Mouse (Mus musculus): ENCODE measurements around the gene Trappc2l. TPM values are rescaled to one million over a fixed set of nuclear protein-coding genes. Genes with fewer than 3 reads are reported as not detected.

Gene Trappc2l
- polyA plus RNA-seq, 1 experiment, result 302 TPM

GRCm38 (mm10) chr8:122600666-122601065 is 10.8 kb upstream of the Trappc2l start:
- H3K27me3 ChIP-seq (replicated peaks; ENCODE audit: control insufficient read depth, insufficient read depth, low read length), result no peaks in the 10 kb centered on the region
- no peak for TF ChIP-seq POLR2A (IDR thresholded peaks at IDR 0.05; ENCODE audit: low read depth, low read length)
- no peak for TF ChIP-seq CTCF (conservative IDR thresholded peaks at IDR 0.05; ENCODE audit: insufficient read depth, insufficient read length, low read depth, low read length)
- peak; percentile 91 for DNase-seq
- H3K4me1 ChIP-seq (ENCODE audit: control insufficient read depth, insufficient read depth, low read length), result peaks cover 10% of the 10 kb centered on the region; the same call in 1 of the 2 replicates
- no peaks in the 10 kb centered on the region for H3K36me3 ChIP-seq (ENCODE audit: control insufficient read depth, insufficient read depth, low read length)
- H3K4me3 ChIP-seq (ENCODE audit: insufficient read depth, low read depth, low read length), result no peak overlapping the region
- 59% methylated on average over 9 of the region's 9 CpGs for WGBS
- no peak overlapping the region for H3K27ac ChIP-seq (ENCODE audit: insufficient read depth, low read depth, low read length)

DNA sequence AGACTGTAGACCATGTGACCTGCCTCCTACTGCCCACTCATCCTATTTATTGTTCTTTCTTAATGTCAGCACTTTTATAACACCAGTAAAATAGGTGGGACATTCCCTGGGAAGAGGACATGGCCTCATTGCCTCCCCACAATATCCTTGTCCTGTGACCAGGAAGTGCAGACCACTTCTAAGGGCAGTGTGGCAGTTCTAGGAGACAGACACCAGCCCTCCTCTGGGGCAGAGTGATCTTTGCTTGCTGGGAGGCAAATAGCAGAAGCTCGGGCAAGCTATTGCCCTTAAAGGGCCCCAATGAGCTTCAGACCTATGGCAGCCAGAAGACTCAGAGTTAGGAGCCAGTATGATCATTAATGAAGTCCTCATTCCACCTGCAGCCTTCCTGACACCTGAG is 6.8 kb upstream of the Trappc2l start:
- Histone ChIP-seq H3K4me3 (ENCODE audit: insufficient read depth, low read depth, low read length) (no peak overlapping the region), H3K27ac (ENCODE audit: insufficient read depth, low read depth, low read length) (no peak overlapping the region), H3K4me1 (ENCODE audit: control insufficient read depth, insufficient read depth, low read length) (peaks cover 23% of the 10 kb centered on the region), H3K36me3 (ENCODE audit: control insufficient read depth, insufficient read depth, low read length) (no peaks in the 10 kb centered on the region), H3K27me3 (replicated peaks; ENCODE audit: control insufficient read depth, insufficient read depth, low read length) (no peaks in the 10 kb centered on the region)
- DNase-seq, result no peak
- TF ChIP-seq POLR2A (IDR thresholded peaks at IDR 0.05; ENCODE audit: low read depth, low read length) (no peak), CTCF (conservative IDR thresholded peaks at IDR 0.05; ENCODE audit: insufficient read depth, insufficient read length, low read depth, low read length) (no peak)
- WGBS, result 40% methylated on average over 1 of the region's 1 CpGs

GRCm38 (mm10) chr8:122605367-122605766 is 6.1 kb upstream of the Trappc2l start:
- WGBS, result 72% methylated on average over 4 of the region's 4 CpGs
- peaks cover 20% of the 10 kb centered on the region for H3K4me1 ChIP-seq (ENCODE audit: control insufficient read depth, insufficient read depth, low read length)
- TF ChIP-seq POLR2A (IDR thresholded peaks at IDR 0.05; ENCODE audit: low read depth, low read length), result no peak
- TF ChIP-seq CTCF (conservative IDR thresholded peaks at IDR 0.05; ENCODE audit: insufficient read depth, insufficient read length, low read depth, low read length), result no peak
- no peak for DNase-seq
- no peak overlapping the region for H3K4me3 ChIP-seq (ENCODE audit: insufficient read depth, low read depth, low read length)
- no peaks in the 10 kb centered on the region for H3K27me3 ChIP-seq (replicated peaks; ENCODE audit: control insufficient read depth, insufficient read depth, low read length)
- H3K27ac ChIP-seq (ENCODE audit: insufficient read depth, low read depth, low read length), result no peak overlapping the region
- no peaks in the 10 kb centered on the region for H3K36me3 ChIP-seq (ENCODE audit: control insufficient read depth, insufficient read depth, low read length)

DNA sequence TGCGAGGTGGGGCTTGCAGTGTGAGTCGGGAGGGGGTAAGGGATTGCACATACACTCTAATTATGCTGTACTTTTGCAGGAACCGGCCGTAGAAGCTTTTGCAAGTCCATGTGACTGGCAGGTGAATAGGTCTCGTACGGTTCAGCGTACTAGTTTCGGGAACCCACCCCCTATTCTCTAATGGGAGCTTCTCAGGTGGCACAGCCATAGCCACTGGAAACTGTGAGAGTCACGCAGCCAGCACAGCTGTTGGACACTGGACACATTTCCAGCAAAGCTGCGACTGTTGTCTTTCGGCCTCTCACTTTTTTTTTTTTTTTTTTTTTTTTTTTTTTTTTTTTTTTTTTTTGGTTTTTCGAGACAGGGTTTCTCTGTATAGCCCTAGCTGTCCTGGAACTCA is 4.6 kb upstream of the Trappc2l start:
- TF ChIP-seq CTCF (conservative IDR thresholded peaks at IDR 0.05; ENCODE audit: insufficient read depth, insufficient read length, low read depth, low read length), result no peak
- TF ChIP-seq POLR2A (IDR thresholded peaks at IDR 0.05; ENCODE audit: low read depth, low read length), result no peak
- H3K27ac ChIP-seq (ENCODE audit: insufficient read depth, low read depth, low read length), result no peak overlapping the region
- no peaks in the 10 kb centered on the region for H3K27me3 ChIP-seq (replicated peaks; ENCODE audit: control insufficient read depth, insufficient read depth, low read length)
- no peak overlapping the region for H3K4me3 ChIP-seq (ENCODE audit: insufficient read depth, low read depth, low read length)
- 79% methylated on average over 11 of the region's 12 CpGs for WGBS
- peaks cover 13% of the 10 kb centered on the region for H3K4me1 ChIP-seq (ENCODE audit: control insufficient read depth, insufficient read depth, low read length)
- no peak for DNase-seq
- H3K36me3 ChIP-seq (ENCODE audit: control insufficient read depth, insufficient read depth, low read length), result no peaks in the 10 kb centered on the region

DNA sequence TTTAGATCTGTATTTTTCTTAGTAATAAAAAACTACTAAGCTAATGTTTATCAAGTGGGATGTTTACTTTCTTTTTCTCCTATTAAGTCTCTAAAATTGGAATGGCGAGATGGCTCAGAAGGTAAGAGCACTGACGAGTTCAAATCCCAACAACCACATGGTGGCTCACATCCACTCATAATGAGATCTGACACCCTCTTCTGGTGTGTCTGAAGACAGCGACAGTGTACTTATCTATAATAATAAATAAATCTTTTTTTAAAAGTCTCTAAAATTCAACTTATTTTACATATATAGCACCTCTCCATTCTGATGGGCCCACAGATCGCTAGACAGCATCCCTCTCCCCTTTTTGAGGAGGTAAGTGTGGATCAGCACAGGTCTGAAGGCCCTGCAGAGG is 1.2 kb upstream of the Trappc2l start:
- TF ChIP-seq POLR2A (IDR thresholded peaks at IDR 0.05; ENCODE audit: low read depth, low read length) (no peak), CTCF (conservative IDR thresholded peaks at IDR 0.05; ENCODE audit: insufficient read depth, insufficient read length, low read depth, low read length) (no peak)
- Histone ChIP-seq H3K27me3 (replicated peaks; ENCODE audit: control insufficient read depth, insufficient read depth, low read length) (no peaks in the 10 kb centered on the region), H3K27ac (ENCODE audit: insufficient read depth, low read depth, low read length) (no peak overlapping the region), H3K36me3 (ENCODE audit: control insufficient read depth, insufficient read depth, low read length) (no peaks in the 10 kb centered on the region), H3K4me1 (ENCODE audit: control insufficient read depth, insufficient read depth, low read length) (peaks cover 19% of the 10 kb centered on the region), H3K4me3 (ENCODE audit: insufficient read depth, low read depth, low read length) (peak overlapping the region; percentile 35)
- 62% methylated on average over 4 of the region's 4 CpGs for WGBS
- no peak for DNase-seq

DNA sequence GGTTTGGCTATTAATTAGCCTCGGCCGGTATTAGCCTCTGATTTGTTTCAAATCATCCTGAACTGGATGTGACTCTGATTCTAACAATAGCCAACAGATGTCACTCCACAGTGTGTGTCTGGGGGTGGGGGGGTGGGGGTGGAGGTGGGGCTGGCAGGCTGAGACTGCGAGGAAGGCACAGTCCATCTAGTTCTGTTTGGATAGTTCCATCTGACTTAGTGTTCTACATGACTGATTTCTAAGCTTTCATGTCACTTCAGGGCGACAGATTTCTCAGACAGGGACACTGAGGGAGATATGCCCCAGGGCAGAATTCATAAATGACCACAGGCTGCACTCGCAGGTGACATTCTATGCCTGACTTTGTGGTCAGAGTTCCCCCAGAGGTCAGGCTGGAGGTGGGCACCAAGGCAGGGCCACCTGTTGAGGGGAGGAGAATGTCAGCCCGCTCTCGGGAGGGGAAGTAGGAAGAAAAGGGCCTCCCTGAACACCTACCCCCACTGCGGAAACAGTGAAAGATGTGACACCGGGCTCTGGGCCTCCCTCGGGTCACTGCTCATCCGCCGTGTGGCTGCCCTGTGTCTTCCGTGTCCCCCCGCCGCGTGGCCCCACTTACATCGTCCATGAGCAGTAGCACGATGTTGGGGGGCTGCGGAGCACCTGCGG is 695 bp upstream of the Trappc2l start:
- H3K4me3 ChIP-seq (ENCODE audit: insufficient read depth, low read depth, low read length), result peak overlapping the region; percentile 77
- peaks cover 19% of the 10 kb centered on the region for H3K4me1 ChIP-seq (ENCODE audit: control insufficient read depth, insufficient read depth, low read length)
- no peaks in the 10 kb centered on the region for H3K27me3 ChIP-seq (replicated peaks; ENCODE audit: control insufficient read depth, insufficient read depth, low read length)
- WGBS, result 4% methylated on average over 20 of the region's 20 CpGs
- peak; percentile 49 for DNase-seq
- H3K36me3 ChIP-seq (ENCODE audit: control insufficient read depth, insufficient read depth, low read length), result no peaks in the 10 kb centered on the region
- H3K27ac ChIP-seq (ENCODE audit: insufficient read depth, low read depth, low read length), result peak overlapping the region; percentile 57
- TF ChIP-seq POLR2A (IDR thresholded peaks at IDR 0.05; ENCODE audit: low read depth, low read length), result no peak
- no peak for TF ChIP-seq CTCF (conservative IDR thresholded peaks at IDR 0.05; ENCODE audit: insufficient read depth, insufficient read length, low read depth, low read length)

DNA sequence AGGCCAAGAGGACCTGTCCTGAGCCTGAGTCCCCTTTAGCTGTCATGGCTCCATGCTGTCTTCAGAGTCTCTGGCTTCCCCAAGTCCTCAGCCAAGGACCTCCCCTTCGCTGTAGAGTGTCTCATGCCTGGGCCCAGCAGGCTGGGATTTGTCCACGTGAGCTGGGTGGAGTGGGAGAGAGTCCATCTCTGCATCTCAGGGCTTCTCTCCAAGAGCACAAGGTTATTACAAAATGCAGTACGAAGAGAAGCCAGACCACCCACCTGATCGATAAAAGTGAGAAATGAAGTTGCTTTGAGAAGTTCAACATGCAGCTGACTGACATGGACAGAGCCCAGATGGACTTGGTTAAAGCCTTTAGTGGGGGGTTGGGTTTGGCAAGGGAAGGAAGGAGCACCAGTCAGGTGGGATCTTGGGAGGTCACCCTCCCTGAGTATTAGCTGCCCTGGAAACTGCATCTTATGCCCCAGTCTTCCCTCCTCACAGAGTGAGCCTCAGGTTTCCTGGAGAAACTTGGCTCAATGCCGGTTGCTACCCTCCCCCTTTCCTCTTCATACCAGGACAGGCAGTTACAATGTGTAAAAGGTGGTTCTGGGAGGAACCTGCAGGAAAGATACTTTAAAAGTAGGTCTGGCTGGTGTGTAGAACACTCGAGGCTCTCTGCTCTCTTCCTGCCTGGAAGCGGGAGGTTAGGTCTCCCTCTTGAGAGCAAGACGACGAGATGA is 4.9 kb downstream of the Trappc2l start:
- no peak for DNase-seq
- Histone ChIP-seq H3K27ac (ENCODE audit: insufficient read depth, low read depth, low read length) (no peak overlapping the region), H3K4me1 (ENCODE audit: control insufficient read depth, insufficient read depth, low read length) (peaks cover 10% of the 10 kb centered on the region; the same call in 1 of the 2 replicates), H3K4me3 (ENCODE audit: insufficient read depth, low read depth, low read length) (no peak overlapping the region), H3K36me3 (ENCODE audit: control insufficient read depth, insufficient read depth, low read length) (no peaks in the 10 kb centered on the region), H3K27me3 (replicated peaks; ENCODE audit: control insufficient read depth, insufficient read depth, low read length) (no peaks in the 10 kb centered on the region)
- WGBS, result 64% methylated on average over 9 of the region's 9 CpGs
- no peak for TF ChIP-seq POLR2A (IDR thresholded peaks at IDR 0.05; ENCODE audit: low read depth, low read length)
- no peak for TF ChIP-seq CTCF (conservative IDR thresholded peaks at IDR 0.05; ENCODE audit: insufficient read depth, insufficient read length, low read depth, low read length)
